Mouse (Mus musculus) gastrocnemius, postnatal 4 days (tissue): ENCODE measurements around the gene 9130019O22Rik. TPM values are rescaled to one million over a fixed set of nuclear protein-coding genes. Genes with fewer than 3 reads are reported as not detected.
"Not testable (repeated sequence)": the region's sequence is repeated elsewhere in the genome, so short reads cannot be mapped to it uniquely, and the experiment has no call there.

Source experiments
- DNase-seq, 2 experiments: peaks; one replicate each; pipeline ENCODE4 v3.0.0; 2021 to 2022; ENCODE audit warnings: low spot score in 2 of 2, mixed read lengths in 2 of 2
- long read RNA-seq, 2 experiments: library from polyadenylated mRNA; stranded (forward); transcript quantifications; one replicate each; pipeline ENCODE4 v2.0.0; 2021
- total RNA-seq, 2 experiments: library from RNA; stranded (reverse); gene quantifications; 2 replicates each; pipeline ENCODE4 v1.2.3; 2021

9130019O22Rik gene
- 1 to 10 TPM; 2.8 to 3.3 TPM for total RNA-seq
- long read RNA-seq, experiment 1, partial matches to known transcripts, result 0 of 1 reads
- long read RNA-seq, experiment 1, other reads (novel, unspliced or antisense), result 0 of 1 reads
- long read RNA-seq, experiment 2, partial matches to known transcripts, result 0 of 2 reads
- long read RNA-seq, experiment 2, other reads (novel, unspliced or antisense), result 1 of 2 reads

- DNase-seq, result peak; percentile 70 to 90
Observed at GRCm38 (mm10) chr7:127386641-127387392, at the start of gene 9130019O22Rik. 9130019O22Rik (minus strand) TSS chr7:127387166.

DNA sequence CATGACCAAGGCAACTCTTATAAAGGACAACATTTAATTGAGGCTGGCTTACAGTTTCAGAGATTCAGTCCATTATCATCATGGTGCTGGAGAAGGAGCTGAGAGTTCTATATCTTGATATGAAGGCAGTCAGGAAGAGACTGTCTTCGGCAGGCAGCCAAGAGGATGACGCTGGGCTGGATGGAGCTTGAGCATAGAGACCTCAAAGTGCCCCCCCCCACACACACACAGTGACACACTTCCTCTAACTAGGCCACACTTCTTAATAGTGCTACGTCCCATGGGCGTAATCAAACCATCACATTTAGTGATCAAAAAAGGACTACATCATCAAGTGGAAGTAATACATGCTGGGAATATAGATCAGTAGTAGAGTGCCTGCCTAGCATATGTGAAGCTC lies 48.2 kb upstream of the 9130019O22Rik start:
- no peak for DNase-seq

DNA sequence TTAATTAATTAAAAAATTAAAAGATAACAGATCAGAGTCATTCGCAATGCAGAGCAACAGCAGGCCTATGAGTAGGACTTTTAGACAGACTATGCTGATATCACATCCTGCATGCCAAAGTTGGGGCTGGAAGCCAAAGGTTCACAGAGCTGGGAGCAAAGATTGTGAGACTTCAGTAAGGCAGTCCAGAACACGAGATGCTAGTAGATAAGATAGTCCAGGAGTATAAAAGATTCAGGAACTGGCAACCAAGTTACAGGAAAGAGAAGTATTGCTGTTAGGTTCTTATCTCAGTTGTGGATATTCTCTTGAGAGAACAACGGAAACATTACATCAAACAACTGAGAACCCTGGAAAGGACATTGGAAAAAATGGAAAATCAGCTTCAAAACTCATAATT lies 39.4 kb upstream of the 9130019O22Rik start:
- DNase-seq, result no peak

- no peak for DNase-seq
Observed at GRCm38 (mm10) chr7:127425911-127426310, 38.9 kb upstream of the 9130019O22Rik start.

GRCm38 (mm10) chr7:127425291-127425690 lies 38.3 kb upstream of the 9130019O22Rik start:
- DNase-seq, result no peak

DNA sequence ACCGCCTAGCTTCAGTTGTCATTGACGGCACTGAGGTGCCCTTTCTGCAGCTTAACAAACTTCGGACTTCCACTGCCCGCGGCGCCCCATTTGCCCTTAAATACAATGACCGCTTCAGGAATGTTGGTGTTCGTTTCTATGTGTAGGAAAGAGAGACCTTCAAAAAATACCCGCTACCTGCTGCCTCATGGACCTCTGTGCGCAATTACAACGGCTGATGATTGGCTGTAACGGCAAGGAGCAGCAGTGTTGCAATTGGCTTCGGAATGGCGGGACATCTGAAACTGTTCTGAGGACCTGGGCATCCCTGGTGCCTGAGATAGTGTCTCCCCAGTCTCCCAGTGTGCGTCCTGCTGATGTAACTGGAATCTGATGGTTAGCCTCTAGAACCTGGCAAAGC lies 35.3 kb upstream of the 9130019O22Rik start:
- no peak for DNase-seq

DNA sequence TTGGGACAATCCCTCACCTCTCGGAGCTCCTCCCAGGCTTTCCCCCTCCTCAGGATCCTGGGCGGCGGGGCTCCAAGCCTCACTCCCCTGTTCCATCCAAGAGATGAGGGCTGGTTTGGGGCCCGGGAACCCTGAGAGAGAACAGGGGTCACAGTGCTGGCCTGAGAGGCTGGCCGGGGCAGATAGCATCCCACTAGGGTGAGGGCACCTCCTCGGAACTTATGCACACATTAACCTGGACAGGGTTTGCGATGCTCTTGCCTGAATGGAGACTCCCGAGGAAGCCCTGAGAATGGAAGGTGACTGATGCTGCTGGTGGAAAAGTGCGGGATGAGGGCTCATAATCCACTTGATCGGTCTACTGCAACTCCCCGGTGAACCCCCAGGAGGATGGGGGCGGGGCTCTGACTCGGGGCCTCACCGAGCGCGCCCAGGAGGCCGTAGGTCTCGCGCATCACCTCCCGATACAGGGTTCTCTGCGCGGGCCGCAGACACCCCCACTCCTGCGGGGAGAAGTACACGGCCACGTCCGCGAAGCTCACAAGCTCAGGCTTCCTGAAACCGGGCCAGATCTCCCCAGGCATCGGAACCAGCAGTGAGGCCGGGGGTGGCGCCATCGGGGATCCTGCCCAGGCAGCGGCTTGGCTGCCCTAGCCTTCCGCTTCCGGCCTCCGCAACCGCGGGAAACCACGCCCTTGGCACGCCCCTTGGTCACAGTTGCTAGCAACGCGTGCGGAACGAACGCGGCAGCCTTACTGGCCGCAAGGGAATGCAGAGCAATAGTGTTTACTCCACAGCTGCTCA lies 34.6 kb upstream of the 9130019O22Rik start, which contains the start of gene Zfp688:
Gene Zfp688 (minus strand): TSS at position 681 of the 804 bp plus-strand sequence.
- peak; percentile 91 to 98 for DNase-seq

DNA sequence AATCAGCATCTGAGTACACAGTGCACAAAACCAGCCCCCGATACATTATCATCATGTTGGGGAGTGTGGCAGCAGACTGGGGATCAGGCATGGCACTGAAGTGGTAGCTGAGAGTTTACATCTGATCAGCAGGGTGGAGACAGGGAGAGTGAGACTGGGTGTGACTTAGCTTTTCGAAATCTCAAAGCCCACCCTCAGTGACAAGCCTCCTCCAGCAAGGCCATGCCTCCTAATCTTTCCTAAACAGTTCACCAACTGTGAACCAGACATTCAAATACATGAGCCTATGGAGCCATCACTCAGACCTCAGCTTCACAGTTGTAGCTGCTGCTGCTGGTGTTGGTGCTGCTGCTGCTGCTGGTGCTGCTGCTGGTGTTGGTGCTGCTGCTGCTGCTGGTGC lies 24.5 kb upstream of the 9130019O22Rik start:
- DNase-seq, result no peak

- peak; percentile 68 to 84 for DNase-seq
Observed at GRCm38 (mm10) chr7:127406002-127406987, 19.3 kb upstream of the 9130019O22Rik start, which contains the start of gene Zfp764. Zfp764 (minus strand) TSS chr7:127406822.

GRCm38 (mm10) chr7:127404101-127404500 lies 17.1 kb upstream of the 9130019O22Rik start:
- DNase-seq, result not testable (repeated sequence)

- no peak for DNase-seq
Observed at GRCm38 (mm10) chr7:127402980-127403379, 16.0 kb upstream of the 9130019O22Rik start.

DNA sequence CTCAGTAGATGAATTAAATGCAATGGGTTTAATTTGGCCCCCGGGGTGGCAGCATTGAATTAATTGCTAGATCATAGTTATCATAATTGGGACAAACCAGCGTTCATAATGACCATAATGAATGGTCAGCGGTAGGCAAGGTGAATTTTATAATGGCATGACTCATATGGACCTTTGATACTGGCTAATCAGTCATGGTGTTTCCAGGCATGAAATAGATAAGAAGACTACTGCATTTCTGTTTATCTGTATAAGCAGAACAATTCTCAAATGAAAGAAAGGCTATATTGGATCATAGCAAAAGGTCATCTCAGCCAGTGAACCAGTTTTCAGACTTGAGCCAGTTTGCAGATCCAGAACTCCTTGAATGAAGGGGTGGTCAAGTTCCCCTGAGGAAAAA lies 13.4 kb upstream of the 9130019O22Rik start:
- no peak for DNase-seq

DNA sequence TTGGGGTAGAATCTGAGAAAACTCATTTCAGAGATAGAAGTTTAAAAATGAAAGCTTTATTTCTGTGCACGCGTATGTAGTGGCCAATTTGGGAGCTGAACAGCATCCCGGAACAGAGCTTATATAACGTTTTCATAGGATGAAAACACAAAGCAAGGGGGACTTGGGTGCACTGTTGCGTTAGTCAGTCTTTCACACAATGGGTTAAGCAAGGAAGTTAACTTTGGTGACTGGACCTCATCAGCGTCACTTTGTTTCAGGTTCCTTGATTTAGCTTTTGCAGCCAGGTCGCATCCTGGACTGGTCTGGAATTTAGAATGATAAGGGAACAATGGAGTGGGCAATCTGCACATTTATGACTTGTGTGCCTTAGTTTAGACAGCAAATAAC lies 7.0 kb upstream of the 9130019O22Rik start:
- DNase-seq, result no peak

GRCm38 (mm10) chr7:127393157-127393943 lies 6.4 kb upstream of the 9130019O22Rik start, which contains the start of gene E430018J23Rik:
E430018J23Rik (minus strand) TSS chr7:127393629.
- peak; percentile 93 to 98 for DNase-seq

DNA sequence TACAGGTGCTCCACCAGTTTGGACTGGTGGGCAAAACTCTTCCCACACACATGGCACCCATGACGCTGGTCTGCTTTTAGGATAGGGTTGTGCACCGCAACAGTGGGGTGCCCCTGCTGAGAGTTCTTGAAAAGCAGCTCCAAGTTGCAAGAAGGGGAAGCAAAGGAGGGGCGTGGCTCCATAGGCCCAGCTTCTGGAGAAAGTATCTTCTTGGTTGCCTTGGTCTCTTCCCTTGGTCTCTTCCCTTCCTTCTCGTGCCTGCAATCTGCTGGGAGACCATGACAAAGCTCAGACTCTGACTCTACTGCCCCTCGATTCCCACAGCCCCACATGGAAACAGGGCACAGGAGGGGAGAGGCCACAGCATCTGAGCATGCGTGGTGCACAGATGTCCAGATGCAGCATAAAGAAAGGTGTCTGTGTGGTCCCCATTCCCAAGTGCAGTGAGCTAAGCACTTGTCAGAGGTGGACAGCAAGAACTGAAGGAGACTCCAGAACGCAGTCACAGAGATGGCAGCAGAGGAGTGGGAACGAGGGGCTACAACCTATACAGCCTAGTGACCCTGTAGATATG lies 5.4 kb upstream of the 9130019O22Rik start:
- DNase-seq, result no peak

- DNase-seq, result no peak
Observed at GRCm38 (mm10) chr7:127391538-127391937, 4.6 kb upstream of the 9130019O22Rik start.

DNA sequence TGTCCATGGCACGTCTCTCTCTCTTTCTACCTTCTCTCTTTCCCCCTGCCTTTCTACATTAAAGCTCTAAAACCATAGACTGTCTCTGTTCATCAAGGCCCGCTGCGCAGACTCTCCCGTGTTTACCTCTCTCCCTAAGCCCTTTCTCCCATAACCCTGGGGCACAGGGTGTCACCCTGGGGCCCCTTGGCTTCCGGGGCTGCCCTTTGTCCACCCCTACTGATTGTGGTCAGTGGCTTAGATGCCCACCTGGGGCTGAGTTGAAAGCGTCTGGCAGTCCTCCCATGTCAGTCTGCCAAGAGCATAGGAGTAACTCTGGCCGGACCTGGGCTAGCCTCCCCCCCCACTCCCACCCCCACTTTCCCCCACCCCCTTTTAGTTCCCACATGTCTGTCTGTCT lies 3.3 kb upstream of the 9130019O22Rik start:
- no peak for DNase-seq

DNA sequence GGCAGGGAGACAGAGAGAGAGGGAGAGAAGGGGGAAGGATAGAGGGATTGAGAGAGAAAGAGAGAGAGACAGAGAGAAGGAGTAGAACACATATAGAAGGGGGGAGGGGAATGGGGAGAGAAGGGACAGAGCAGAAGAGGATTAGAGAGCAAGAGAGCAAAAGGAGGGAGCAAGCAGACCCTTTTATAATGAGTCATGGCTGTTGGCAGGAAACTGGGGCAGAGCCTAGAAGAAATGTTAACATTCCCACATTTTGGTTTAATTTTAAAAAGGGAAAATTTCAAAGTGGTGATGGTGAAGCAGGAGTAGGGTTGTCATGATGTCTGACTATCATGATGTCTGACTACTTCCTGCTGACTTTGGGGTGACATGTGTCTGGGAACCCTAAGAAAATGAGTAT lies 1.2 kb upstream of the 9130019O22Rik start:
- DNase-seq, result not testable (repeated sequence)

DNA sequence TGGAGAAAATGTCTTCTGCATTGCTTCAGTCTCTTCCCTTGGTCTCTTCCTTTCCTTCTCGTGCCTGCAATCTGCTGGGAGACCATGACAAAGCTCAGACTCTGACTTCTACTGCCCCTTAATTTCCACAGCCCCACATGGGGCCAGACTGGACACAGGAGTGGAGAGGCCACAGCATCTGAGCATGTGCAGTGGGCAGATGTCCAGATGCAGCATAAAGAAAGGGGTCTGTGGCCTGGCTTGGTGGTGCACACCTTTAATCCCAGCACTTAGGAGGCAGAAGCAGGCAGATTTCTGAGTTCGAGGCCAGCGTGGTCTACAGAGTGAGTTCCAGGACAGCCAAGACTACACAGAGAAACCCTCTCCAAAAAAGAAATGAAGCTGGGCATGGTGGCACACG lies 1.4 kb downstream of the 9130019O22Rik start:
- DNase-seq, result not testable (repeated sequence)
